Comparison of ENCODE assay signal across 9 mouse cellular contexts in genomic region chr5:147300001-147300363, GRCm38 (mm10). TPM values are rescaled to one million over a fixed set of nuclear protein-coding genes. Genes with fewer than 3 reads are reported as not detected.
DNase-seq lines count a peak whose midpoint lies in the region; ATAC-seq and TF ChIP-seq lines count a peak whose summit lies in the region.
"Had no signal": no experiment of that assay in that cellular context is flagged by ENCODE, and none has a peak within 500 bp of the region (broad histone marks: within the 10 kb centered on the region; RNA-seq: fewer than 3 reads in every experiment).

No protein-coding gene starts in this region.

- H3K9me3 ChIP-seq in forebrain, embryonic 13.5 days (replicated peaks) = no peaks in the 10 kb centered on the region
- no peaks in the 10 kb centered on the region for H3K9me3 ChIP-seq in forebrain, embryonic 16.5 days (ENCODE audit: control insufficient read depth, low read length)
- H3K9me3 ChIP-seq in lung, embryonic 14.5 days (ENCODE audit: low read depth, low read length) = no peaks in the 10 kb centered on the region
- no peaks in the 10 kb centered on the region for H3K9me3 ChIP-seq in limb, embryonic 10.5 days (replicated peaks)
- H3K9me3 ChIP-seq in neural tube, embryonic 13.5 days = no peaks in the 10 kb centered on the region

- H3K27me3 ChIP-seq in forebrain, embryonic 13.5 days = peaks cover 97% of the 10 kb centered on the region
- peaks cover 87% of the 10 kb centered on the region for H3K27me3 ChIP-seq in forebrain, embryonic 16.5 days (replicated peaks; ENCODE audit: control insufficient read depth, insufficient read depth, low read length)
- peaks cover 95% of the 10 kb centered on the region for H3K27me3 ChIP-seq in lung, embryonic 14.5 days (ENCODE audit: insufficient read depth, low read length)
- peaks cover 97% of the 10 kb centered on the region for H3K27me3 ChIP-seq in limb, embryonic 10.5 days (ENCODE audit: low read depth, poor library complexity, severe bottlenecking)
- H3K27me3 ChIP-seq in neural tube, embryonic 13.5 days = peaks cover 96% of the 10 kb centered on the region

- H3K4me1 ChIP-seq in forebrain, embryonic 13.5 days = peaks cover 12% of the 10 kb centered on the region
- 0 out of 2 replicates have a peak, but pooled peaks cover 3% of the 10 kb centered on the region for H3K4me1 ChIP-seq in forebrain, embryonic 16.5 days (replicated peaks; ENCODE audit: control insufficient read depth, insufficient read depth, low read length)
- H3K4me1 ChIP-seq in lung, embryonic 14.5 days (ENCODE audit: insufficient read depth) = 0 out of 2 replicates have a peak, but pooled peaks cover 3% of the 10 kb centered on the region
- peaks cover 39% of the 10 kb centered on the region for H3K4me1 ChIP-seq in limb, embryonic 10.5 days
- H3K4me1 ChIP-seq in neural tube, embryonic 13.5 days (replicated peaks) = peaks cover 28% of the 10 kb centered on the region

- no peak overlapping the region for H3K27ac ChIP-seq in forebrain, embryonic 13.5 days
- H3K27ac ChIP-seq in forebrain, embryonic 16.5 days (ENCODE audit: low read length) = no peak overlapping the region
- no peak overlapping the region for H3K27ac ChIP-seq in lung, embryonic 14.5 days (ENCODE audit: low read depth)
- no peak overlapping the region for H3K27ac ChIP-seq in limb, embryonic 10.5 days
- no peak overlapping the region for H3K27ac ChIP-seq in neural tube, embryonic 13.5 days (replicated peaks)

- H3K4me3 ChIP-seq in forebrain, embryonic 13.5 days = no peak overlapping the region
- no peak overlapping the region for H3K4me3 ChIP-seq in forebrain, embryonic 16.5 days (replicated peaks; ENCODE audit: low read length)
- peak overlapping the region; percentile 24 for H3K4me3 ChIP-seq in lung, embryonic 14.5 days (ENCODE audit: low read depth, low read length)
- H3K4me3 ChIP-seq in limb, embryonic 10.5 days = peak overlapping the region; percentile 44
- H3K4me3 ChIP-seq in neural tube, embryonic 13.5 days = 0 out of 2 replicates have a peak overlapping the region, but pooled peaks have one; percentile 19

- 1% methylated on average over 4 of the region's 4 CpGs for WGBS in forebrain, embryonic 13.5 days
- 2% methylated on average over 4 of the region's 4 CpGs for WGBS in forebrain, embryonic 16.5 days
- WGBS in lung, embryonic 14.5 days = 6% methylated on average over 4 of the region's 4 CpGs
- WGBS in limb, embryonic 10.5 days = 9% methylated on average over 4 of the region's 4 CpGs
- 12% methylated on average over 4 of the region's 4 CpGs for WGBS in neural tube, embryonic 13.5 days

- no peak overlapping the region for H3K9ac ChIP-seq in forebrain, embryonic 13.5 days
- no peak overlapping the region for H3K9ac ChIP-seq in forebrain, embryonic 16.5 days (replicated peaks; ENCODE audit: low read depth, low read length)
- no peak overlapping the region for H3K9ac ChIP-seq in lung, embryonic 14.5 days
- H3K9ac ChIP-seq in neural tube, embryonic 13.5 days = no peak overlapping the region

- no peak for TF ChIP-seq CTCF in lung, embryonic 14.5 days (IDR thresholded peaks at IDR 0.05; ENCODE audit: low read depth)

- DNase-seq in lung, embryonic 14.5 days = no peak
- DNase-seq in lung, postnatal 4 days = no peak
- no peak for DNase-seq in limb, embryonic 10.5 days (ENCODE audit: low spot score)
- DNase-seq in layer of hippocampus, adult 18-20 months (ENCODE audit: low spot score in 2 of 2) = no peak
- DNase-seq in retina, embryonic 14.5 days (ENCODE audit: low spot score) = no peak
- DNase-seq: kidney, adult 18-20 months had no signal

- H3K4me2 ChIP-seq in forebrain, embryonic 13.5 days = peak overlapping the region; percentile 16; the same call in 1 of the 2 replicates
- no peak overlapping the region for H3K4me2 ChIP-seq in forebrain, embryonic 16.5 days (ENCODE audit: low read length)
- peak overlapping the region; percentile 56 for H3K4me2 ChIP-seq in lung, embryonic 14.5 days
- H3K4me2 ChIP-seq in neural tube, embryonic 13.5 days = peak overlapping the region; percentile 45

- no peak for ATAC-seq in forebrain, embryonic 13.5 days
- ATAC-seq in forebrain, embryonic 16.5 days = no peak
- ATAC-seq in lung, embryonic 14.5 days (ENCODE audit: insufficient read depth) = peak; percentile 33; the same call in 1 of the 2 replicates
- ATAC-seq in neural tube, embryonic 13.5 days (ENCODE audit: low read depth) = no peak

- no peaks in the 10 kb centered on the region for H3K36me3 ChIP-seq in forebrain, embryonic 13.5 days (ENCODE audit: poor library complexity, severe bottlenecking)
- no peaks in the 10 kb centered on the region for H3K36me3 ChIP-seq in forebrain, embryonic 16.5 days (ENCODE audit: control insufficient read depth, insufficient read depth)
- no peaks in the 10 kb centered on the region for H3K36me3 ChIP-seq in lung, embryonic 14.5 days (ENCODE audit: insufficient read depth)
- no peaks in the 10 kb centered on the region for H3K36me3 ChIP-seq in limb, embryonic 10.5 days
- H3K36me3 ChIP-seq in neural tube, embryonic 13.5 days = no peaks in the 10 kb centered on the region

RNA-seq across cellular contexts. Expression of gene Cdx2, which starts 7.1 kb away (rescaled TPM):
- polyA plus RNA-seq in forebrain, embryonic 13.5 days (2015; fragmentation: Nextera tagmentation; extraction: Ambion mirVana) = not detected in 2 replicates
- not detected in 2 replicates for polyA plus RNA-seq in forebrain, embryonic 16.5 days (2015; fragmentation: Nextera tagmentation; extraction: Ambion mirVana)
- not detected in 2 replicates for polyA plus RNA-seq in lung, embryonic 14.5 days (2014; fragmentation: Nextera tagmentation; extraction: Ambion mirVana)
- 0.06 and 0.16 TPM in 2 replicates for polyA plus RNA-seq in limb, embryonic 10.5 days (2016; fragmentation: Nextera tagmentation; extraction: Ambion mirVana)
- not detected in 2 replicates for polyA plus RNA-seq in neural tube, embryonic 13.5 days (2015; fragmentation: Nextera tagmentation; extraction: Ambion mirVana)
- not detected for total RNA-seq in layer of hippocampus, adult 18-20 months (2021)

RNA-seq across cellular contexts. Expression of gene Urad, which starts 22.3 kb away (rescaled TPM):
- not detected in 2 replicates for polyA plus RNA-seq in forebrain, embryonic 13.5 days (2015; fragmentation: Nextera tagmentation; extraction: Ambion mirVana)
- not detected in 2 replicates for polyA plus RNA-seq in forebrain, embryonic 16.5 days (2015; fragmentation: Nextera tagmentation; extraction: Ambion mirVana)
- not detected in 2 replicates for polyA plus RNA-seq in lung, embryonic 14.5 days (2014; fragmentation: Nextera tagmentation; extraction: Ambion mirVana)
- not detected in 2 replicates for polyA plus RNA-seq in limb, embryonic 10.5 days (2016; fragmentation: Nextera tagmentation; extraction: Ambion mirVana)
- not detected in 2 replicates for polyA plus RNA-seq in neural tube, embryonic 13.5 days (2015; fragmentation: Nextera tagmentation; extraction: Ambion mirVana)
- not detected for total RNA-seq in layer of hippocampus, adult 18-20 months (2021)

RNA-seq across cellular contexts. Expression of gene Pdx1, which starts 30.2 kb away (rescaled TPM):
- not detected in 2 replicates for polyA plus RNA-seq in forebrain, embryonic 13.5 days (2015; fragmentation: Nextera tagmentation; extraction: Ambion mirVana)
- not detected in 2 replicates for polyA plus RNA-seq in forebrain, embryonic 16.5 days (2015; fragmentation: Nextera tagmentation; extraction: Ambion mirVana)
- polyA plus RNA-seq in lung, embryonic 14.5 days (2014; fragmentation: Nextera tagmentation; extraction: Ambion mirVana) = not detected in 2 replicates
- polyA plus RNA-seq in limb, embryonic 10.5 days (2016; fragmentation: Nextera tagmentation; extraction: Ambion mirVana) = not detected in 2 replicates
- not detected in 2 replicates for polyA plus RNA-seq in neural tube, embryonic 13.5 days (2015; fragmentation: Nextera tagmentation; extraction: Ambion mirVana)
- total RNA-seq in layer of hippocampus, adult 18-20 months (2021) = not detected

Comparison
In these comparisons a context has a peak if more than half of its experiments do, and no peak if none do; other contexts are left out.
1. H3K4me3 ChIP-seq: peak in lung, embryonic 14.5 days (single experiment), limb, embryonic 10.5 days (single experiment) and neural tube, embryonic 13.5 days (single experiment); none in forebrain, embryonic 13.5 days (single experiment) and forebrain, embryonic 16.5 days (single experiment).